Mouse (Mus musculus) cerebellum, adult 9-11 months (tissue): ENCODE measurements around the gene Nell2.

Experiments used
- DNase-seq: peaks from one replicate; pipeline ENCODE4 v3.0.0; 2022

Gene Nell2

DNA sequence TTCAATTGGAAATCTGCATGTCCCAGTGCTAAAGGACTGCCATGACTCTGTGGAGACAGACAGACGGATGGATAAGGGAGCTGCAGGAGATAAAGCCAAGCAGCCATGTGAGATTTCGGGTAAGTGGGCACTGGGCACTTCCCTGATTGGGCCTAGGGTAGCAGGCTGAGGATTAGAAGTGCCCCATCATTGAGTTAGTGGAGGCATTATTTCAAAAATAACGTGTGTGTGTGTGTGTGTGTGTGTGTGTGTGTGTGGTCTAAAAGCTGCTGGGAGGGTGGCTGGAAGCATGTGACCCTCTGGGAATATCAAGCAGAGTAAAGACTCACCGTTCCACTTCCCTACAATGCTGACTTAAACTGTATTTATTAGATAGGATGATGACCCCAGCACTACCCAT lies 195.1 kb downstream of the Nell2 start:
- no peak for DNase-seq

DNA sequence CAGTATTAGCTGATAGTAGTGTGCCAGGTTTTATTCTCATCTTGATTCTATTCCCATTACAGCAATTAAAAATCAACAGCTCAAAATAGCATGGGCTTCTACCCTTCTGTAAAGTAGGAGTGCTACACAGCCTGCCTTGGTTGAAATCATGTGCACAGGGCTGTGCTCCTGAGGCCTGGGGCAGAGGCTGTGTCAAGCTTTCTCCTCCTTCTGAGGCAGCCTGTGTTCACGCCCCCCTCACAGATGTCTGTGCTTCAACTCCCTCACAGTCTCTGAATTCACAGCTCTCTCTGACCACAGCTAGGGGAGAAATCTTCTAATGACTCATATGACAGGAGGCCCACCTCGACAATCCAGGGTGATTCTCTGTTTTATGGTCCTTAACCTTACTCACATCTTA lies 197.4 kb downstream of the Nell2 start:
- no peak for DNase-seq

DNA sequence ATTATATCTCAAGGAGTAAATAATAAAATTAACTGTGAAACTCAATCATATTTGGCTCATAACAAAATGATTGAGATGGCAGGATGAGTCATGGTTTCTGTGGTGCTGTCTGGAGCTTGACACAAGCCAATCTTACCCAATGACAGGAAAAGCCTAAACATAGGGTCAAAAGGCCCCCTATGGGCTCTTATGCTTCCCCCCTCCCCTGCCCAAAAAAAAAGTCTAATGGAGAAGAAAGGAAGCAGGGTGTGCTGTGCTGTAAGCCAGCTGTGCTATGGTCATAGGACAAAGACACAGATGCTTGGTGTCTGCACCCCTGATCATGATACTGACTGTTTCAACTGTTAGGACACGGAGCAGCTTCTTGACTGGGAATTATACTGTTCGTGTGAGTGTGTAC lies 205.6 kb downstream of the Nell2 start:
- DNase-seq, result no peak

DNA sequence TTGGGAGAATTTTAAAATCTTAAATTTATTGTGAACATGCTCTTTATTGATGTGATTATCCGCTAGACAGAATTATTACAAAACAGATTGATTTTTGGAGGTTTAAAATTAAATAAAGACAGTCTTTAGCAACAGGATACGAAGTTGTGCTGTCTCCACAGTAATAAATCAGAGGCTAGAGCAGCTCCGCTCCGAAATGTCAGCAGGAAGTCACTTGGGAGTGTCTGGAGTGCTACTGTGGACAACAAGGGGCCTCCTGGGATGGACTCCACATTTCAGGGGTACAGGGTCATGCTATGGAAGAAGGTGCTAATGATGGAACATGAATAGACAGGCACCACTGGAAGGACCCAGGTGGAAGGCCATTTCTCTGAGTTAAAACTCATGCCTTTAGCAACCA lies 211.7 kb downstream of the Nell2 start:
- DNase-seq, result no peak

DNA sequence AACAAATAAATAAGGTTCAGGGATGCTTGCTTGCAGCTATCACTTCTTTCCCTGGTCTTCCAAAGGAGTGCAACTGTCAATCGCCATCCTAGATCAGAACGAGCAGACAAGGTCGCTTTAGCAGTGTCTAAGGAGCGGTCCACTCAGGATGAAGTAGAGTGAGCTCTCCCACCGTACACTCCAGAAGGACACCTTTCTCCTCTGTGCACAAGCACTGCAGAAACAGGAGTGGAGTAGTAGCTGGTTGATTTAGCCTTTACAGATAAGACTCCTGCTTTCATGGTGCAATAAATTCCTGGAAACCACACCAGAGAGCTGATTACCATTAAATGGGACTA lies 213.6 kb downstream of the Nell2 start:
- no peak for DNase-seq

DNA sequence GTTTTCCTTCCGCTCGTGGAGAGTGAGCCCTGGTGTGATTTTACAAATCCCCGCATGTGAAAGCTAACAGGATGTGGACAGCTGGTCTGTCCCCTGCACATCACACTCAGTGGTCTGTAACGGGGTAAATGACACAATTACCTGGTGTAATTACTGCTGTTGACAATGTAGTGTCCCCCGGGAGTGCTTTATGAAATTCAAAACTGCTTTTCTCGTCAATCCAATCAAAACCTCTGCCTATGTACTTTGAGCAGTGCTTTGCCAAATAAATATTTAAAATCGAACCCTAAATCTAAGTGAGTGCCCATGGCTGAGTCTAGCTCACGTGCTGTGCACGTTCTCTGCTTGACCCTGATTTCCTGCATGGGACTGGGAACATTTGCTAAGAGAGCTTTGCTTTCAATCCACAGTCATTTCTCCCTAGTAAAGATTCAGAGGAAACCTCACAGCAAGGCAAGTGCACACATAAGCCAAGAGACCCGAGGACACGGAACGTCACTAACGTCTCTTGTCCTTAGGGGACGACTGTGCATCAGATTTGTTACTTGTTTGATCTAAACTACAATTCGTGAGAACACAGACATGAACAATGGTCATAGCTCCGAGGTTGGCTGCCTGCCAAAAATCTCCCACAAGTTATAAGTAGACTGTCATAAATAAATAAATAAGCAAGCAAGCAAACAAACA lies 214.1 kb downstream of the Nell2 start:
- peak; percentile 35 for DNase-seq

DNA sequence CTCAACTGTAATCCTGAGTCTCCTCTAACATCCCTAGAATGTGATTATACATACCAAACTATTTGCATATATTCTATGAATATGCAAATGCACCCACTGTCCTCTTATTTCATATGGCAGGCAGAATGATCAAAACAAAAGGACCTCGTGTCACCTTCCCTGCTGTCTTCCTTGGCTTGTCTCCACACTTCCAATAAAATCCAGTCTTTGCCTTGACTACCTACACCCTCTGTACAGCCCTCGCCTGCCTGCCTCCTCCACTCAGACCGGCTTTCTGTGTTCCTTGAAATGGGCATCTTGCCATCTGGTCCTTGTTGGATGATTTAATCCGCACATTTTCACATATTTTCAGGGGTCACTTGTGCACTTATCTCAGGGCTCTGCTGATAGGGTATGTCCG lies 215.1 kb downstream of the Nell2 start:
- DNase-seq, result peak; percentile 70

DNA sequence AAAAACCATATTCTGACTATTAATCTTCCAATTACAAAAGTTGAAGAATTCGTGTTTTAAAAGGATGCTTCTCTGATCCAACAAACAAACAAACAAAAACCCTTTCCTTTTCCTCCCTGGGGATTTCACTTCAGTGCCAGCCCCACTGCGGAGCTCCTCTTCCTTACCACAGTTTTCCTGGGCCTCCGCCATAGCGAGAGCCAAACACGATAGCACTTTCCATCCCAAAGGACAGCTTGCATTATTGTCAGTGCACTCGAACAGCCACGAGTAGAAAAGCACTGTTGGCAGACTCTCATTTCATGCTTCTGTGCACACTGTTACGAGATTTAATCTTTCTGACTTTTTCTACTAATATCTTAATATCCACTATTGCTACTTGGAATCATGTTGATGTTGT lies 224.3 kb downstream of the Nell2 start:
- DNase-seq, result peak; percentile 74

DNA sequence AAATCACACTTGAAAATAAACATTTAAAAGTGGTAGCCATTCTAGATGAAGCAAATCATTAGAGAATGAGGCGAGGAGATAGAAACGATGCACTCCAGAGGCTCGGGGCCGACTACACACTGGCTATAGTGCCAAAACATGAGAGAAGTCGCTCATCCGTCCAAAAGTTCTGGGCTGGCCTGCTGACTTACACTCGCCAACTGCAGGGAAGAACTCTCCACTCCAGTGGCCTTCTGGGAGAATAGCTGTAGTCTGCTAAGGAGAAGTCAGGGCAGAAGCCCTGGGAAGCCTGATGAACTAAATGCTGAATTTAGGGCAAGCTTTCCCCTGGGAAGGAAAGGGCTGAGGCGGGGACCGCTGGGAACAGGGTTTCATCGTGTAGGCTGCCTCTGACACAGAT lies 231.8 kb downstream of the Nell2 start:
- no peak for DNase-seq

DNA sequence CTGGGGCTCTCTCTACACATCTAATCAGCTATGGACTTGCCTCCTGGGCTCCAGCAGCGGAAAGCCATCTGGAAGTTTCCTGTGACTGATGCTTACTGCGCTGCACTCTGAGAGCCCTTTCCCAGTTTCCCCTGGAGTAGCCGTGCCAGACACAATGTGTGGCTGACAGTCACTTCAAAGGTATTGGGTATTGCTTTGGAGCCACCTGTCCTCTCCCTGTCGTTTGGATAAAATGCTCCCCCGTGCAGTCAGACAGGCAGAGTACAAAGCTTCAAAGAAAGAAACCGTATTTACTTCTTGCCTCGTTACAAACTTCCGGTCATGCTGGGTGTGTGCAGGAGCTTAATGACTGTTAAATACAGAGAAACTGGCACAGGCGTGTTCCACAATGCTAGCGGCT lies 239.3 kb downstream of the Nell2 start:
- DNase-seq, result peak; percentile 30

DNA sequence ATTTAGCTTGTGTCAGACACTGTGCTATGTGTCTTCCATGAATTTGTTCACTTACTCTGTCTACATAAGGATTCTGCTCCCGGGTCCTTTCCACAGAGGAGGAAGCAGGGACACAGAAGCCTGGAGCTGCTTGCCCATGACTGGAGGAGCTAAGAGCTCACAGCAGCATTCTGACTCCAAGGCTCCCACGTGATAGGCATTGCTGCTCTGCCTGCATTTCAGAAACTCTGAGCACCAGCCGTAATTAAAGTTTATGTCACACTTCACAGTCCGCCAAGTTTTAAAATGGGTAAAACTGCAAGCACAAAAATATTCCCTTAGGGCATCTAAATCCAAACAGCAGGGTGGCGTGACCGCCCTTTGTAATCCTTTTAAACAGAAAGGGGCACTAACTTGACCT lies 243.2 kb downstream of the Nell2 start:
- no peak for DNase-seq

DNA sequence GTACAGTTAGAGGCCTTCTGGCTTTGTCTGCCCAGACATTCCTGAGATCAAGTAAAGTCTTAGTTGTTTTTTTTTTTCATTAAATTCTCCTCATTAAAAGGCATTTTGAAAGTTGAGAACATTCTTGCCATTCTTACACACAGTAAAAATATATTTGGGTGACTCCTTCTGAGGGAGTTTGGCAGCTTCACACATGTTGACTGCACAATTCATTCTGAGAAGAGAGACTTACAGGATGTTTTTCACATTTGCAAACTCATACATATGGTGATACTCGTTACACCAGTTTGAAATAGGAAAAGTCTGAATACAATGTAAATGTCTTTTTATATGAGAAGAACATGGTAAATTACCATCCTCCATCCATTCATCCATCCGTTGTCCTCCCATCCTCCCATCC lies 247.4 kb downstream of the Nell2 start:
- DNase-seq, result no peak

DNA sequence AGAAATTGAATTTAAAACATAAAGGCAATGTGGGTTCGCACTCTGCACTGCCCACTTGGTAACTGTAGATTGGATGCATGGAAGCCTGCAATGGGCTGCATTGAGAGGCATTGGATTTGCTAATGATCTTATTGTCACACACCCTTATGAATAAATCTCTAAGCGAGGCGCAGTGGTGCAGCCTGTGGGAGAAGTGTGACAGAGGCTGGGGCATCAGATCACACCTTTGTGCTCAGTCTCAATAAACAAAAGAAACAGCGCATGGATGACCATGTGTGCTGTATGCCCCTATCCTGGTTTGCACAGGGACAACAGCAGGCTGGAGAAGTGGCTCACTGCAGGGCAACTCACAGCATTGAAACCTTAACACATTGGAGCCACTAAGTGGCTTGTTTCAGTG lies 250.4 kb downstream of the Nell2 start:
- DNase-seq, result no peak

DNA sequence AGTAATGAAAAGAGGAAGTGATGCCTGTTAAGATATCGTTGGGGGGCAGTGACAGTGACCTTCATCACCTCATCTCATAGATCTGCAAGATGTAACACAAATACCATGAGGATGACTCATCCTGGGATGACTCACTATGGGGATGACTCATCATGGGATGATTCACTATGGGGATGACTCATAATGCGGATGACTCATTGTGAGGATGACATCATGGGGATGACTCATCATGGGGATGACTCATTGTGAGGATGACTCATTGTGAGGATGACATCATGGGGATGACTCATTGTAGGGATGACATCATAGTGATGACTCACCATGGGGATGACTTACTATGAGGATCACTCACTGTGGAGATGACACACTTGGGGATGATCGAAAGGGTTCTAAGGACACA lies 251.8 kb downstream of the Nell2 start:
- DNase-seq, result no peak

DNA sequence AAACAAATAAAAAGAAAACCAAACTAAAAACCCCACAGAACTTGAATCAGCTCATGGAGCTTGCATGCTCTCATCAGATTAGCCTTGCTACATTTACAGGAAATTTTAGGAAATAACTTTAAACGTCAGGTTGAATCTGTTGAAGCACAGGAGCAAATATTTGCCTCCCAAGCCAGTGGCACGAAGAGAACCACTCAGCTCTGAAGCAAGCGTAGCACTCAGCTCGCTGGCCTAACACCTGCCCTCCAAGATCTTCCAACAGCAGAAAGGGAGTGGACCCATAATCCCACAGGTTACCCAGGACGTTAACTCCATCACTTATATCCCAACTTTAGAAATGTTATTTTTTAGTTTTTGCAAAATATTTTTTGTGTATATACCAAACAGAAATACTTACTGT lies 252.8 kb downstream of the Nell2 start:
- DNase-seq, result no peak

DNA sequence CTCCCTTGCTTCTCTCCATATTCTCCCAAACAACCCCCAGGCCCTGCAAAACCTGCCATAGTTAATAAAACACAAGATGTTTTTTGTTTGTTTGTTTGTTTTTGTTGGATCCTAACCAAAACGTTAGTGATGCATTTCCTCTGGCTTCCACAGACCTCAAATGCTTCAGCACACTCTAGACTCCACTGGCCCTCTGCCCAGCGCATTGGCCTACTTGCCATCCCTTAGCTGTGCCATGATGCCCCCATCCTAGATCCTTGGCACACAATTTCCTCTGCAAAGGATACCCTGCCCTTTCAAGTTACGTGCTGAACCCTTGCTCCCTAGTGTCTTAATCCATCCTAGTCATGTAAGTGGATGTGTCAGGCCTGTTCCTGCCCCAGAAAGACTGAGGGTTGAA lies 255.1 kb downstream of the Nell2 start:
- DNase-seq, result peak; percentile 42

DNA sequence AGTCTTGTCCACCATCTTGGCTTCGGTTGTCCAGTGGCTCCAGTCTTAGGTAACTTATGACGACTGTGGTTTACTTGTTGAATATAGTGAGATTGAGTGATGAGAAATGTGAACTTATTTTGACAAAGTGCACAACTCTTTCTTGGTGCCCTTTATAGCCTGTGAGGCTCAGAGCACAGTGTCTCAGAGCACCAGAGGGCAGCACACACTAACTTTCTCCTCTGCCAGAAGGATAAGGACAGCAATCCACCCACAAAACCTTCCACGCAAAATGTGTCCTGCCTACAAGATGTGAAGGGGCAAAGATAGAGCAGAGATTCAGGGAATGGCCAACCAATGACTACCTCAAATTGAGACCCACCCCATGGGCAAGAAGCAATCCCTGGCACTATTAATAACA lies 256.2 kb downstream of the Nell2 start:
- no peak for DNase-seq

DNA sequence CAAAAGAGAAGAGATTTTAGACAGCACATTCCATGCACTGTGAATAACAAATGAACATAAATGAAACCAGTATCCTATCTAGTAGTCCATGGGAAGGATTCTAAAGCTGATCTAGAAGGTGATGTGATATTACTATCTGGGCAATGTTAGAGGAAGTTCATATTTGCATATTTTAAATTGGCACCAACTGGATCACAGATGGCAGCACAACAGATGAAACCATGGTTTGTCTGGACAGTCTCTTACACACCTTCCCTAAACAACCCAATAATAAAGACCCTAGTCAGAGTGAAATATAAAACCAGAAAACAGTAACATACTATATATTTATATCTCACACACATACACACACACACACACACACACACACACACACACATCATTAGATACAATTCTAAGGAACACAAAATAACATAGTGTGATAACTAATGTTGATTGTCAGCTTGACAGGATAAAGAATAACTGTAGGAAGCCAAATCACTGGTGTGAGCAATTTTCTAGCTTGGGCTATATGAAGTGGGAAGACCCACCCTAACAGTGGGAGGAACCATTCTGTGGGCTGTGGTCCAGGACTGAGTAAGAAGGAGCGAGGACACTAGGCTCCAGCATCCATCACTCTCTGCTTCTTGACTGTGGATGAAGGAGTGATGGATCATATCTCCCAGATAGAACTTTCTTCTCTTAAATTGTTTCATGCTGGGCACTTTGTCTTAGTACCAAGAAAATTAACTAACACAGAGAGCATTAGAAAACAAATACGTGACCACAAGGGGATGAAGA lies 268.5 kb downstream of the Nell2 start:
- no peak for DNase-seq

DNA sequence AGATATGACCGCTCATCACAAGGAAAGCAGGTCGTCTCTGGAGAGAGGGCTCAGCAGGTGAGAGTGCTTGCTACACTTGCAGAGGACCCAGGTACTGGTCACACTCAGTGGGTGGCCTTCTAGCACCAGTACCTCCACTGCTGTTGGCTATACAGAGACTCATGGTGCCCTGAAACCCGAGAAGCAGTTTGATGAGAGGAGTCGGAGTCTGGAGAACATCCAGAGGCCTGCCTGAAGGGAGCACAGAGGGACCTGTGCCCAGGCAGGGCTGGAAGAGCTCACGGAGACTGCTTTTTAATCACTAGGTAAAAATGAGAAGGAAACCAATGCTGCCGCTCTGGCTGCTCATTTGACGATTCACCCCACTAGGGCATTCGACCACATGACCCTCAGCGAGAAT lies 271.2 kb downstream of the Nell2 start:
- DNase-seq, result no peak

DNA sequence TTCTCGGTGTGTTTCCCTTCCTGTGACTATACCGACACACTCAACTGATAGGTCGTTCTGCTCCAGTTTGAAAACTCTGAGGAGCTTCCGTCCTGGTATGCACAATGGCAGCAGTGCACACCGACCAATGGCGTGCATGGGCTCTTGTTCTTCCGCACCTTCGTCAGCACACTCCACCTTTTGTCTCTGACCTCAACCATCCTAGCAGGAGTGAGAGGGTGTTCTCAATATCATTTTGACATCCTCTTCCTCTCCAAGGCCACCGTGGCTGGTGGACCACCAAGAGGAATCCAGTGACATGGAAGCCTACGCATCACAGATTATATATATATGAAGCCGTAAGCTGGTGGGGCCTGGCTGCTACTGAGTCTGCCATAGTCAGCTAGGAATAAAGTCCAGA lies 282.8 kb downstream of the Nell2 start:
- DNase-seq, result no peak

DNA sequence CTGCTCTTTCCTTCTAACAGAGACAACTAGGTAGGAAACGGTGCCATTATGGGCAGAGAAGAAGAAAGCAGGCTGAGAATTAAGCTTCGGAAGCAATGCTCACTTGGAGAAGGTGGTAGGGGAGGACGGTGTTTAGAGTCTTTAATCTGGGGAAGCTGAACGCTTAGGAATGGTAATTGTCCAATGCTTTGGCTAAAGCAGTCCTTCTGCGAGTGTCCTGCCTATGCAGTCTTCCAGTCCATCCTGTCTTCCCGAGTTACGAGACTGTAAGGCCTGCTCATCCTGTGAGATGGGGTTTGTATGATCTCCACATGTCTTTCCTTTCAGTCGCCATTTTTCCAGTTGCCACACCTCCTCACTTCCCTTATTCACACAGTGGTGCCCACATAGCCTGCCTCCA lies 284.5 kb downstream of the Nell2 start:
- DNase-seq, result no peak

DNA sequence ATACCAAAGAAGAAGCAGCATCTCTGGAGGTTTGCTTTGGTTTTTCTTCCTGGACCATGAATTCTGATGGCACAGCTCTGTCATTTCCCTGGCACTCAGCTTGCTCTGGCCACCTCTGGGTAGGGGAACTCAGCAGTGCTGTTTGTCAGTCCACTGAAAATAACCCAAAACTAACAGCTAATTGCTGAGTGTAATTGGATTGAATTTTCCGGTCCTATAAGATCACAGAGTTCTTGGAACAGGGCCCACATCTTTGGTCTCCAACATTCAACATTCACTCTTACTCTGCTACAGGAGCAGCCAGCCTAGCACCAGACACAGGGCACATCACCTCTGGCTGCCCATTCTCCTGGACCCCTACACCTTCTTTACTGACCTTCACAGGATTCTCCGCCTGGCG lies 287.2 kb downstream of the Nell2 start:
- DNase-seq, result no peak

DNA sequence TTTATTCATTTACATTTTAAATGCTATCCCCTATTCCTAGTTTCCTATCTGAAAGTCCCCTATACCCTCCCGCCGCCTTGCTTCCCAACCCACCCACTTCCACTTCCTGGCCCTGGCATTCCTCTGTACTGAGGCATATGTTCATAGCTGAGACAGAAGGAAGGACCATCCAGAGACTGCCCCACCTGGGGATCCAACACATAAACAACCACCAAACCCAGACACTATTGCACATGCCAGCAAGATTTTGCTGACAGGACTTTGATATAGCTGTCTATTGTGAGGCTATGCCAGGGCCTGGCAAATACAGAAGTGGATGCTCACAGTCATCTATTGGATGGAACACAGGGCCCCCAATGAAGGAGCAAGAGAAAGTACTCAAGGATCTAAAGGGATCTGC lies 291.3 kb downstream of the Nell2 start:
- peak; percentile 62 for DNase-seq

DNA sequence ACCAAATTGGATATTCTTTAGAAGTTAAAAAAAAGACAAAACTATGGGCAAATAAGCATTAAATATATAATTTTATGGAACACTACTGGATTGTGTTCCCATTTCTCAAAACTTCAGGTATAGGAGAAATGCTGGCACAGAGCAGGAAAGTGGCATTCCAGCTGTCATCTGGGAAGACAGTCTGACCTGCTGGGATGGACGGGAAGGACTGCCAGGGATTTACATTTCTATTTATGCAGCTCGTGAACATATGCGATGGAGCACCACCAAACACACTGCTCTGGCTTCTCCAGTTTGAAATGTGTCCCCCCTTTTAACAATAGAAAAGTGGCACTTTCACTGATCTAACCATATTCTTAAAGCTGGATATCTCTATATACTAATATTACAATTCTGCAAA lies 291.9 kb downstream of the Nell2 start:
- no peak for DNase-seq

DNA sequence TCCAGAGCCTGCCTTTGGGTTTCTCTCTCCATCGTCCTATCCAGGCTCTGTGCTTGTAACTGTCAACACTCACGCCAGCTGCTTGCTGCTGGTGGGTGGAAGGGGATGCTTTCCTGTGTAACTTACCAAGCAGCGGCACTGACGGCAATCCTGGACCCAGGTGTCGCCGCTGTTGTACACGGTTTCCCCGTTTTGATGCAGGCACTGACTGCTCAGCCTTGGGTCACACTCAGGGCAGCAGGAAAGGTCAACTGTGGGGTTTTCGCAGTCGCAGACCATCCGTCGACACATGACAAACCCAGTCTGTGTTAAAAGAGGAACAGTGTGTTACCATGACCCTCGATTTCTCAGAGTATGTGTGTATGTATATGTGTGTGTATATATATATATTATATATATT lies 297.2 kb downstream of the Nell2 start:
- DNase-seq, result no peak
